Mouse (Mus musculus) adipocyte (in vitro differentiated cells): ENCODE results near the gene Traf4.
"Not testable (repeated sequence)": the region's sequence is repeated elsewhere in the genome, so short reads cannot be mapped to it uniquely, and the experiment has no call there.

Source experiments
- DNase-seq: peaks from one replicate; pipeline ENCODE4 v3.0.0-alpha.2; 2016; ENCODE audit warnings: low spot score

Traf4 gene

DNA sequence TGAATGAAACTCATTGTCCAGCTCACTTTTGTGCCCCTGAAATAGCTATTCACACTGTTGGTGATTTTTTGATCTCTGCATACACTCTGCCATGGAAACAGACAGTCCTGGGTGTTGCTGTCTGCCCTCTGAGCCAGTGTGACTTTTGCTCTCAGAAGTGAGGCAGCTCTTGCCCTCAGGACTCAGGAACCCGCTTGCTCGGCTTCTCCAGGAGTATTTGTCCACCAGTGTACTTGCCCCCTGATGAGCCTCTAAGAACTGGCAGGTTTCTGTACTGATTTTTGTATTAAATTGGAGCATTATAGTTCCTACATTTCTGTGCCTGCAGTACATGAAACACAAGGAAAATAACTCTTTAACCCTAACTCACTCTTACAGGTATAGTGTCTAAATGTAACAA is 21.9 kb downstream of the Traf4 start:
- no peak for DNase-seq

DNA sequence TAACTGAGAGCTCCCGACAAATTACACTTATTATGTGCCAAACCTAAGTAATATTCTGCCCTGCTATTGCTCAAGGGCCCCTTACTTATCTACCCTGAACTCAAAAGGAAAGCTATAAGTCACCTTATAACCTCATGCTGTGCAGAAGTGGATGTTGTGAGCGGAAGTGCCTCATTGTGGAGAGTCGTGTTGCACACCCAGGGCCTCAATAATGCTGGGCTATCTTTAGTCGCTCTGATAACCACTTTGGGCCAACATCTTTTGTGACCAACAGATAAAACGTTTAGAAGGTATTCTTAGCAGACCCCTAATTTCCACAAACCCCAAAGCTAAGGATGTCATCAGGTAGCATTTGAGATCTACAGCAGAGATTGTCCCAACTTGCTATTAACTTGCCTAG is 24.7 kb downstream of the Traf4 start:
- no peak for DNase-seq

DNA sequence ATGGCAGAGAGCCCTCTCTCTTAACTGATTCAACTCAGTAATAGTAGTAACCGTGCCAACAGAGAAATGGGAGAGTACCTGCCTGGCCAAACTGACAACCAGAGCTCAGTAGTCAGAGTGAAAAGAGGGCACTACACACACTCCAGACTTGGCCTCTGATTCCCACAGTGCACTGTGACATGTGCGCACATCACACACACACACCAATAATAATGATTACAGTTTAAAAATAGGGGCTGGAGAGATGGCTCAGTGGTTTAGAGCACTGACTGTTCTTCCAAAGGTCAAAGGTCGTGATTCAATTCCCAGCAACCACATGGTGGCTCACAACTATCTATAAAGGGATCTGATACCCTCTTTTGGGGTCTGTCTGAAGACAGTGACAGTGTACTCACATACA is 27.4 kb downstream of the Traf4 start:
- DNase-seq: no peak

DNA sequence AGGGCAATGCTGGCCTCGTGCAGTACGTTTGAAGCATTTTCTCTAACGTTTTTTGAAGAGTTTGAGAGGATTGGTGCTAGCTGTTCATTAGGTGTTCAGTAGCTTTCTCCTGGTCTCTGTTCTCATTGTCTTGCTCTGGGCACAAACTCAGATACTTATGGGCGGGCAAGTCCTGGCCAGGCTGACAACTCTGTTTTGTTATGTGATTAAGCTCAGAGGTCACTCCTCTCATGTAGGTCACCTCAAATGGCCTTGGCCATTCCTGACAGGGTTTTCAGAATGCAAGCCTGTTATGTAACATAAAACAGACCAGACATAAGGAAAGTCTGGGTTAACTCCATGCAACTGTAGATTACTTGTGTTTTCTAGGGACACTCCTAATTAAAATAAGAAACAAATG is 27.8 kb downstream of the Traf4 start:
- no peak for DNase-seq

DNA sequence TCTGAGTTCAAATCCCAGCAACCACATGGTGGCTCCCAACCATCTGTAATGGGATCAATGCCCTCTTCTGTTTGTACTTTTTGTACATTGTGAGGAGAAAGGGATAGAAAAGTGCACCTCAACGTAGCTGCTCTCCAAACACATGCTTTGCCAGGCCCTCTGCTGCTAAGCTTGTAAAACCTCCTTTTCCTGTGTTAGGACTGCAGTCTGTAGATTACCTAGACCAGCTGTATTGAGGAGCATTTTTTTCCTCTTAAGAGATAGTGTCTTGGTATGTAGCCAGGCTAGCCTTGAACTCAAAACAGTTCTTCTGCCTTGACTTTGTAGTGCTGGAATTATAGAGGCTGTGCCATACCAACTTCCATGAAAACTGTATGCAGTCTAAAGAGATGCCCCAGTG is 29.3 kb downstream of the Traf4 start:
- DNase-seq: no peak

DNA sequence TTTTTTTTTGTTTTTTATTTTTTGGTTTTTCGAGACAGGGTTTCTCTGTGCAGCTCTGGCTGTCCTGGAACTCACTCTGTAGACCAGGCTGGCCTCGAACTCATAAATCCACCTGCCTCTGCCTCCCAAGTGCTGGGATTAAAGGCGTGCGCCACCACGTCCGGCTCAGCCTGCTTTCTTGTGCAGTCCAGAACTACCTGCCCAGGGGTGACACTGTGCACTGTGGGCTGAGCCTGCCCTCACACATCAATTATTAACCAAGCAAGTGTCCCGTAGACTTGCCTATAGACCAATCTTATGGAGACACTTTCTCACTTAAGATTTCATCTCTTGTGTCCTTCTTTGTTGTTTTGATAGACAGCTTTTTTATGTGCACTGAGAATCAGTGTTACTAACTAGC is 30.1 kb downstream of the Traf4 start:
- not testable (repeated sequence) for DNase-seq

DNA sequence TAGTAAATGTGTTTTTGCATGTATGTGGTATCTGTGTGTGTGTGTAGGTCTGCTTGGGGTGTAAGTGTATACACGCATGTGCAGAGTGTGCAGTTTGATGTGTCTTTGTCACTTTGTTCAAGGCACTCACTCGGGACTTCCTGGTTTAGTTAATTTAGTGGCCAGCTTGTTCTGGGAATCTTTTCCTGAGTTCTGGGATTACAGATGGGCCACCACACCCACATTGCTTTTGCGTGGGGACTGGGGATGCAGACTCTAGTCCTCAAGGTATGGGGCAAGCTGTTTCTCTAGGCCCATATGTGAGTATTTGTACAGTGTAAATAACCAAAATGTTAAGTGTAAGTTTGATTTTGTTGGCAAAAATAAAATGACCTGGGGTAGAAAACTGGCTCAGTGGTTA is 31.0 kb downstream of the Traf4 start:
- DNase-seq: no peak

DNA sequence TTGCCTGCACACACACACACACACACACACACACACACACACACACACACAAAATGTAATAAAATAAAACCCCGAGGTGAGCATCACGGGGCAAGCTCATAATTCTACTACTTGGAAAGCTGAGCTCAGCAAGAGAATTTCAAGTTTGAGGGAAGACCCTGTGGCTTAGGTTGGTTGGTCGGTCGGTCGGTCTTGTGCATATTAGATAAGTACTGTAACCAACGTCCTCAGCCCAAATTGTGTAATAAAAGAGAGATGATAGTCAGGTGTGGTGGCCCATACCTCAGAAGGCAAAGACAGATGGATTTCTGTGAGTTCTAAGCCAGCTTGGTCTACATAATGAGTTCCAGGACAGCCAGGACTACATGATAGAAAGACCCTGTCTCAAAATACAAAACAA is 31.5 kb downstream of the Traf4 start:
- DNase-seq: no peak

DNA sequence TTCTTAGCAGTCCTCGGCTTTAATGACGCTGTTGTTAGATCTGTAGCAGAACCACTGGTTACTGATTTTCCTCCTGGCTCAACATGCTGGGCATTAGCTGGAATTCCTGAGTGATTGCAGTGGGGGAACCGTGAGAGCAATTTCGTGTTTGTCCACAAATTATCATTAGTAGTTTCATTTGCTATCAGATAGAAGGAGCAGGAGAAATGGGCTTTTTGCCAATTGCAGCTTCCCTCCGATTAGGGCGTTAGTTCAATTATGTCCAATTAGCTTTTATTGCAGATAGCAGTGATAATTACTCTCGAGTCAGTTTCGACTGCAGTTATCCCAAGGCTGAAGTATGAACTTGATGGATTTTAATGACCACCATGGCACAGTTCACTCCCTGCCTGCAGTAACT is 35.9 kb downstream of the Traf4 start:
- DNase-seq: no peak

DNA sequence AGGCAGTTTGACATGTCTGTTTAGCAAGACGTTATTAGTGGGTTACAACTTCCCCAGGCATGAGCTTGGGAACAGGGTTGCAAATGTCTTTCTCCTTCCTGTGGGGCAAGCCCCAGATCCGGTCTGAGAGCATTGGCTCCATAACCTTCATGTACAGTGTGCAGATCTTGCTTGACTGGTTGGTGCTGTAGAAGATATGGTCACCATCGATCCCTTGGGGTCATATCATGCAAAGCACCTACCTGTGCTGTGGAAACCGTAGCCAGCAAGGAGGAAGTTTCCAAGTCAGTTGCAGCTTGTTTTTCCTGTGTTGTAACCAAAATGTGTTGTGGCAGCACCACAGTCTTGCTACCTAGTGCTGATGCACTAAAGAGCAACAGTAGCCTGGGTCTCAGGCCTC is 38.6 kb downstream of the Traf4 start:
- DNase-seq: no peak

DNA sequence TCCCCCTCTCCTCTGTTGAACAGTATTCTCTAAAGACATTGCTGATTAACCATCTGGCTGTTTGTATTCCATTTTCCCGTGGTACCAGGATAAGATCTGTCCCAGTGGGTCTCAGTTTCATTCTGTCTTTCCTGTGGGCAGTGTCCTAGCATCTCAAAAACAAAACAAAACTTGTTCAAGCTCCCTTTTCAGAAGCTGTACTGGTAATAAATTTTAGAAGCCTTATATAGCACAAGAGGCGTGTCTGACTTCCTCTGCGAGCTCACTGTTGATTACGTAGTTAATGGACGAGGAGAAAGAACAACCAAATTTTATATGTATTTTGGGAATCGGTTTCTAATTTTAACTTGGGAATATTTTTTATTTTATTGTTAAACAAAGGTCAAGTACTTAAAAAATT is 39.7 kb downstream of the Traf4 start:
- DNase-seq: peak; percentile 21

DNA sequence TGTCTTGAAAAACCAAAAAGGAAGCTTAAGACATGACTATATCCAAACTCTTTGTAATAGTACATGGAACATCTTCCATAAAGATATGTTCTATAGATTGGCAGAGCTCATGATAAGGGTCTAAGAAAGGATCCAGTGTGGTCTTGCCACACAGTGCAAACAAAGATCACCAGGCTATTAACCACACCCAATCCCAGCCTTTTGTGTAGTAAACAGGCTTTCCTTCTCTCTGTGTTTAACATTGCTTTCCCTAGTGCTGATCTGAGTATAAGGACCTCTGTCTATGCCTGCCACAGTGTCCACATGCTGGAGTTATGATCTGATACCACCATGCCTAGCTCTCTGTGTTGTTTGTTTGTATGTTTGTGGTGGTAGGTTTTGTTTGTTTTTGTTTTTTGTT is 41.6 kb downstream of the Traf4 start:
- DNase-seq: no peak

DNA sequence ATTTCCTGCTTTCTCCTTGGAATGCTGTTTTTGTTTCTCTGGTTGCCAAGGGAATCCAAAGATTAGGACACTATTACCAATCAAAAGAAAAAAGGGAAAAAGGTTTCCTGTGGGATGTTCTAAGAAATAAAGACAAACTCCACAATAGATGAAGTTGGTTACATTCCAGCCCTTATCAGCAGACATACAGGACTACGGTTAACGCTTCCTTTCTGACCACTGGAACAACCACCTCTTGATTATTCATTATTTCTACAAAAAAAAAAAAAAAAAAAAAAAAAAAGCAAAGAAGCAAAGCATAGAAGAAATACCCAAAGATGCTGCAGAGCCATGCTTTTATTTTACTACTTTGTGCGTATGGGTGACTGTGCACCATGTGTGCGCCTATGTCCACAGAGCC is 42.6 kb downstream of the Traf4 start:
- DNase-seq: no peak

DNA sequence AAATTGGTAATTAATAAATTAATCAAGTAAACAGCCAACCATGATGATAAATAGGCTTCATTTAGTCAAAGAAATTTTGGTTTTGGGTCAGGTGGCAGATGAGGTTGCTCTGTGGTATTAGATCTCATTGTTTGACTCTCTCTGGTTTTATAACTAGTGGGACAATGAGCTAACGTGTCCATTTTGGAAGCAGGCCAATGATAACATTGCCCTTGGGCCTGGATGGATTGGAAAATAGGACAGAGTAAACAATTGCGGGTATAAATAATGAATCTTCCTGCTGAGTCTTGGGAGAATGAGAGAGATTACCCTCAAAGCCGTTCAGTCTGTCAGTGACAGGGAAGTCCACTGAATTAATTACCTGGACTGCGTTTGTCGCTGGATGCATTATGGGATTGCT is 44.2 kb downstream of the Traf4 start:
- peak; percentile 94 for DNase-seq

DNA sequence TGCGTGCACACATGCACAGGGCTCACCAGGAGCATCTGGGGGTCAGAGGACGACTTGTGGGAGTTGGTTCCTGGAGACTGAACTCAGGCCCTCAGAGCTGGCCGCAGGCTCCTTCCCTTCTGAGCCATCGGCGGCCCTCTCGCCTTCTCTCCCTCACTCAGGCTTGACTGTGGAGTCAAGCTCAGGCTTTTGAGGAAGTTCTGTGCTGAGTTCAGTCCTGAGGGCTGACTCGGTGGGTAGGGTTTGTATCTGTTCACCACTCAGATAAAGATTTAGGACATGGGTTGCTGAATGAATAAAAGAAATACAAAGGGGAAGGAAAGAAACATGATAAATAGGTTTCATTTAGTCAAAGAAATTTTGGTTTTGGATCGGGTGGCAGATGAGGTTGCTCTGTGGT is 45.5 kb downstream of the Traf4 start:
- DNase-seq: no peak

DNA sequence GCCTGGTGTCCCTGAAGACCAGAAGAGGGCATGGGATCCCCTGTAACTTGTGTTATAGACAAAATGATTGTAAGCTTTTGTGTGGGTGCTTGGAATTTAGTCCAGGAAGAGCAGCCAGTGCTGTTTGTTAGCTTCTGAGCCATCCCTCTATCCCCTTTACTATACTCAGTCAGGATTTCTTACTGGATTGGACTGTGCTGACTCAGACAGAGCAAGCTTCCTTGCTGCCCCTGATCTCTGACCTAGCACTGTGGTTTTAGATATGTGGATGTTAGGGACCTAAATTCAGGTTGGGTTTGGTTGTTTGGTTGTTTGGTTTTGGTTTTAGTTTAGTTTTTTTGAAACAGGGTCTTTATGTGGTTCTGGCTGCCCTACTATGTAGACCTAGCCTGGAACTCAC is 46.9 kb downstream of the Traf4 start:
- no peak for DNase-seq

DNA sequence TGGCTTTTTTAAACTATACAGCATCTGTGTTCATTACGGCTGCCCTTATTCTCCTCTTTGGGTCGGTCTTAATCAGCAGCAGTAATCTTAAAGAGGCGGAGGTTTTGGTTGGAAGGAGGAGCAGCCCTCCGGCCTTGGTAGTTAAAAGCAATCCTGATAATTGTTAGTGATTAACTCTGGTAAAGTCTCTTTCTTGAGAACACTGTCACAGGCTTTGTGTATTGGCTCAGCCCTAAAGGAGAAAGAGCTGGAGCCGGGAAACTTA is 49.3 kb downstream of the Traf4 start:
- no peak for DNase-seq

DNA sequence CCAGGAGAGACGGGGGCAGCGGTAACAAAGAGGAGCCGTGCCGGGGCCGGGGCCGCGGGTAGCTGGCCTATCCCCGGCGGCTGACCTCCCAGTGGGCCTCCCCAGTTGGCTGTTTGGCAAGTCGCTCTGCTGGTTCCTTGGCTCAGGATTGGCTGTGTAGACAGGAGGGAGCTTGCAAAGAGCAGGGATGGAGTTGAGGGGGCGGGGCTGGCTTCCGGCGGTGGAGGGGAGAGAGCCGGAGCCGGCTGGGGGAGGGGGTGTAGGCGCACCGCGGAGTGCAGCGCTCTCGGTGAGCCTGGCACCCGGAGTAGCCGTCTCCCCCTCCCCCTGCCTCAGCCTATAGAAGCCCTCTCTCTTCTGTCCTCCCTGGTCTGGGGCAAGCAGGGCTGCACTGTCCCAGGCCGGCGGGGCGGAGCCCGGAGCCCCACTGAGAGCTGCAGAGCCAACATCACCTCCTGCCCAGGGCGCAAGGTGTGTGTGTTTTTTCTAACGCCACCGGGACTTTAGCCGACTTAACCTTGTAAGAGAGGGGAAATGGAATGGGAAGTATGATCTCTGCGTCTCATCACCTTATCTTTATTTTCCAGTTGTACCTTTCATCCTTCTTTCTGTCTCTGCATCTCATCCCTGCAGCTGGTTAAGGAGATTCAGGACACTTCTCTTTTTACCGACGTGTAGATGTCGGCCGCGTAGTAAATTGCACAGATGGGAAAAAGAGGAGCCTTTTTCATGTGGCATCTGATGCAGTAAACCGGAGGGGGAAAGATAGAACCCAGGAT is 49.8 kb downstream of the Traf4 start:
- peak; percentile 96 for DNase-seq

DNA sequence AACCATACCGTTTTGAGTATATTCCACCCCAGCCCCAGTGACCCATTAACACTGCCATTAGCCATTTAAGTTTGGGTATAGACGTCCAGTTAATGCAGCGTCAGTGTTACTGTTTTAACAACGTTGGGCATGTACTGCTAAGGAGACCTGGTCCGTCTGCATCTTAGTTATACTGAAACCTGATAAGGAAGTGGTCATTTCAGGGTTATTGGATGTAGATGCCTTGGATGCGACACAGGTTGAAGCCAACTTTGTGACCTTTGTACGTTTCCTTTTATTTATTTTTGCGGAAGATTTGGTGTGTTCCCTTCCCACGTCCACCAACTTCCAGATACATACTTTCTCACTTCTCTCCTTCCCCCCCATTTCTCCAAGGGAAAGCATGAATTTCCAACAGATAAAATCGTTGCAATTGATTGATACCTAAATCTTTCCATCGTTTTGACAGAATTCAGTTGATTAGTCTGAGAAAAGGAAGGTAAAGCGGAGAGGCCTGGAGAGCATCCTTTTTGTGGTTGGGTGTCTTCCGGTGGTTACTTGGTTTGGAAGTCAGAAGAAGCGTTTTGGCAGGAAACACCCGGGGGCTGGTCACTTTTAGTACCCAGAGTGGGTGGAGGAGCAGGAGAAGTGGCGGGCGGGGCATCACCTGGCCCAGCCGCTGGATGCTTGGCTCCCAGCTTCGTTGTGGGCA is 50.6 kb downstream of the Traf4 start:
- DNase-seq: no peak

DNA sequence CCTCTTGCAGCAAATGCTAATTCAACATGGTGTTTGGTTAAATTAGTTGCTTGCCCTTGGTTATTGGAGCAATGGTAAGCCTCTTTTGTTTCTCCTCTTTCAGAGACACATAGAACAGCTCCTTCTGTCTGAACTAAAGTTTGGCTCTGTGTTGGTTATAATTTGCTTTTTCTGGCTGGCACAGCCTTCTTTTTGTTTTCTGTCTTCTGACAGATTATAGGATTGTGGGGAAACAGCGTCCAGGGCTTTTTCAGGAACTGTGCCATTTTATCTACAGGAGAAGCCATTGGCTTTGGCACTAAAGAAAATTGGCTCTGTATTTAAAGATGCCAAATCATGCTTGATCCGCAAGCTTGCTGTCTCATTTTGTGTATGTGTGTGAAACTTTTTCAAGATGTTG is 51.8 kb downstream of the Traf4 start:
- no peak for DNase-seq
